Mouse (Mus musculus): ENCODE measurements around the gene Clec11a.
A peak's percentile ranks its signal among the peaks of the same experiment; 100 is the strongest.
"Not testable (repeated sequence)": the region's sequence is repeated elsewhere in the genome, so short reads cannot be mapped to it uniquely, and the experiment has no call there.

Clec11a gene

DNA sequence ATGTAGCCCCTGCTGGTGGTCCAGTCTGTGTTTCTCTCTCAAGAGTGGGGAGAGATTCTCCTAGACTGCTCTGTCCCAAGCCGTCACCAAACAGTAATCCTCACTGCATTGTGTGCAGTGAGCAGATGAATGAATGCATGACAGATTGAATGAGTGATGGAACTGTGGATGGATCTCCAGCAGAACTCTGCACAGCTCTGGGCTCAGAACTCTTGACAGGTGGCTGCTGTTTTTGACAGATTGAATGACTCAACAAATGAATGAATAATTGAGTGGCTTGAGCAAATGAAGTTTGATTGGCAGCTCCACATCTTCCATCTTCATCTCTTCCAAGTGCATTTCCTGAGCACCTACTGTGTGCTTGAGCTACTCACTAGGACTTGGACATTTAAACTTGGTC lies 15.6 kb upstream of the Clec11a start:
- DNase-seq, result no peak

DNA sequence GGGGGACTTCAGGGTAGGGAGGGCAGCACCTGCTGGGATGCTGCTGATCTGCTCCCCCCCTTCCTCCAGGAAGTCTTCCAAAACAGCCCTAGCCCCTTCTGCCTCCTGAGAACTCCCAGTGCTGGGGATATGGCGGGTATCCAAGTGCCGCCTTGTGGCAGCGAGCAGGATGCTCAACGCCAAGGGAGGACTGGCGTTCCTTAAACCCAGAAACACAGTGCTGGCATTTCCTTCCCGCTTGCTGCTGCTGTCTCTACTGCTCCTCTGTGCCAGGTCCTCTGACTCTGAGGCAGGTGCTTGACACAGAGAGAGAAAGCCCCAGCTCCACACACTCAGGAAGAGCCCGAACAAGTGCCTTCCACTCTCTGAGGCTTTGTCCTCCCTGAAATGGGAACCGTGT lies 14.2 kb upstream of the Clec11a start:
- no peak for DNase-seq

DNA sequence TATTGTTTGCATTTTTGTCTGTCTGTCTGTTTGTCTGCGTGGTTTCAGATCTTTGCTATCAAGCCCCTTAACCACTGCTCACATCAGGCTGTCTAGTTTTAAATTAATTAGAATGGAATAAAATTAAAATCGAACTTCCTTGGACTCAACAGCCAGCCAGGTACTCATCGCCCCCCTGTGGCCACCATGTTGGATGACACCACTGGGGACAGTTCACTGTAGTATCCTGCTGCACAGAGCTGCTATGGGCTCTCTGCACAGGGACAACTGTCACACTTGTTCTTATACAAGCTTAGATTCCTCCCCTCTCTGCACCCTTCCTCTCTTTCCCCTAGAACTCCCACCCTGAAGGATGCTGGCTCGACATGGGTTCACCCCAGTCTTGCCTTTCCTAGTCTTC lies 11.2 kb upstream of the Clec11a start:
- peak in 1 of 2 experiments; percentile 46 for DNase-seq

DNA sequence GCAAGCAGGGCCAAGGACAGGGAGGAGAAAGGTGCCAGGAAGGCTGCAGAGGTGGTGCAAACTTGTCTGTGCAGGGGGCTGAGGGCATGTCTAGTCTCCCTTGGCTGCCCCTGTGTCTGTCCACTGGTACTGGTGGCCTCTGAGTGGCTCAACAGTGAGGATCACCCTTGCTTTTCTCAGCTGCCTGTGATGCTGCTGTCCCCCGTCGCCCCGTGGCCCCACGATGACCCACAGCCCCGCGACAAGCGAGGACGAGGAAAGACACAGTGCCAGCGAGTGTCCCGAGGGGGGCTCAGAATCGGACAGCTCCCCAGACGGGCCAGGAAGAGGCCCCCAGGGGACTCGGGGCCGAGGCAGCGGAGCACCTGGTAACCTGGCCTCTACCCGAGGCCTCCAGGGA lies 5.8 kb upstream of the Clec11a start:
- no peak for DNase-seq

DNA sequence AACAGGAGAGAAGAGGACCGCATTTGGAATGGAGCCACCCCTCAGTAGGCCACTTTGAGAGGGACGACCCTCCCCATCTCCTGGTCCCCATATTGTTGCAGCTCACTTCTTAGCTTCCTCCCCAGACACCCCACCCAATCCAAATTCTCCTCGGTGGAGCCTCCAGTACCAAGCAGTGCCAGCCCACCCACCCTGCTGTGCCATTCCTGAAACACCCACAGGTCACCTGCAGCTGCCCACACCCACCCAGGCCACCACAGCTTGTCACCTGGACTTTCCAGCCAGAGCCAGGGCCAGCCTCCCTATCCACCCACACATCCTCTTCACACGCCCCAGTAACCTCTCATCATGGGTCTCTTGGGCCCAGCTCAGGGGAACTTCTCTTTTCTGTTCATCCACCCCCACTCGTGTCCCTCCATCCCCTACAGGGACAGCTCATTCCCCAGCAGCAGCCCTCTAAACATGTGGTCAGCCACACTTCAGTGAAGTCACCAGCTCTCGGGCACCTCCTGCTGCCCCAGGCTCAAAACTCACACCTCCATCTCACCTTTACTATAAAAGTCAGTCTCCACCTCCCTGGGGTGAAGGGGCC lies 5.1 kb upstream of the Clec11a start:
- DNase-seq, result peak; percentile 5 to 50

DNA sequence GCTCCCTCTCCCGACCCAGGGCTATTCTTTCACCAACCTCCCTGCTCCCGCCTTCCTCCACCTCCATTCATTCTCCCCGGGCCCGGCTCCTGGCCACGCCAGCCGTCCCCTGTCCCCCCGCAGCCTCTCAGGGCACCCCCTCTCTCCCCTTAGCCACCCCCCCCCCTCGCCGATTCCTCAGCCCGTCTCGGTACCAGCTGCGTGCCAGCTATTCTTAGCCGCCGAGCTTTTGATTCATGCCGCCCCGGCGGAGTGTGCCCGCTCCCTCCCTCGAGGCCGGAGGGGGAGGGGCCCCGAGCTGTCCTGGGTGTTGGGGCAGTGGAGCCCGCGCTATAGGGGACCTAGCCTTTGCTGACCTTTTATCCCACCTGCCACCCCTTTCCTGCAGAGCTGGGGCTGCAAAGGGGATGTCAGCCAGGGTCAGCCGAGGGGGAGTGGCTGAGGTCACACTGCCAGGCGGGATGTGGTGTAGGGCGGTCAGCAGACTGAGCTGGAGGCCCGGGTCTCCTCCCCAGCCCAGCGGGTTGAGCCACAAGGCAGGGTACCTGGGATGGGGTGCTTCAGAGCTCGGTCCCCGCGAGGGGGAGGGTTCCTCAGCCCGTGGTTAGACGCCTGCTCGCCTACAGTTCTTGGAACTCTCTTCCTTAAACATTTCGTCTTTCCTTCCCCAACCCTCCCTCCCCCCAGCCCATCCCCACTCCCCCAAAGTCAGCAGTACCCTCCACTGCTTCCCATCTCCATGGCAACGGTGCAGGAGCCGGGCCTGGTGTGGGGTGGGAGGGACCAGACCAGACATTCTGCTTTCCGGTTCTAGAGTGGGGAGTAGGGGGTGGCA lies 4.4 kb upstream of the Clec11a start:
- DNase-seq, result peak; percentile 13 to 58

DNA sequence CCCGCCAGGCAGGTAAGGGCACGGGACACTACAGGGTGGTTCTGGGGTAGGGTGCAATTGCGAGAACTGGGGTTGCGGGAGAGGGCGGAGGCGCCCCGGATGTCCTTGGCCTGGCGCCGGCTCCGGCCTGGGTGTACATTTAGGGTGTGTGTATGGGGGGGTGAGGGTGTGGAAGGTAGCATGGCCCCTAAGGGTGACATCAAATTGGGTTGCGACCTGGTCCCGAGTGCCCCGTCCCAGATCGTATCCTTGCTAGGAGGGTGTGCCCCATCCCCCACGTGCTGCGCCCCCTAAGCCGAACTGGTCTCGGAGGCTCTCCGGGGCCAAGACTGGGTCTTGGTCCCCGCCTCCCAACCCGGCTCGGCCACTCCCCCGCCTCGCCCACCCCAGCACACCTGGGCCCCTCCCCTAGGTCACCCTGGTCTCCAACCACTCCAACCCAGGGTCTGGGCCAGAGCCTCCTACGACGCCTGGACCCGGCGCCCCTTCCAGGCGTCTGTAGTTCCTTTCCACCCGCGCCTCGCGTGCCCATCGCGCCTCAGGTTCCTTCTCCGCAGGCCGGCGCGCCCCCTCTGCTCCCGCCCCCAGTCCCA lies 3.7 kb upstream of the Clec11a start:
- peak in 1 of 2 experiments; percentile 2 for DNase-seq

DNA sequence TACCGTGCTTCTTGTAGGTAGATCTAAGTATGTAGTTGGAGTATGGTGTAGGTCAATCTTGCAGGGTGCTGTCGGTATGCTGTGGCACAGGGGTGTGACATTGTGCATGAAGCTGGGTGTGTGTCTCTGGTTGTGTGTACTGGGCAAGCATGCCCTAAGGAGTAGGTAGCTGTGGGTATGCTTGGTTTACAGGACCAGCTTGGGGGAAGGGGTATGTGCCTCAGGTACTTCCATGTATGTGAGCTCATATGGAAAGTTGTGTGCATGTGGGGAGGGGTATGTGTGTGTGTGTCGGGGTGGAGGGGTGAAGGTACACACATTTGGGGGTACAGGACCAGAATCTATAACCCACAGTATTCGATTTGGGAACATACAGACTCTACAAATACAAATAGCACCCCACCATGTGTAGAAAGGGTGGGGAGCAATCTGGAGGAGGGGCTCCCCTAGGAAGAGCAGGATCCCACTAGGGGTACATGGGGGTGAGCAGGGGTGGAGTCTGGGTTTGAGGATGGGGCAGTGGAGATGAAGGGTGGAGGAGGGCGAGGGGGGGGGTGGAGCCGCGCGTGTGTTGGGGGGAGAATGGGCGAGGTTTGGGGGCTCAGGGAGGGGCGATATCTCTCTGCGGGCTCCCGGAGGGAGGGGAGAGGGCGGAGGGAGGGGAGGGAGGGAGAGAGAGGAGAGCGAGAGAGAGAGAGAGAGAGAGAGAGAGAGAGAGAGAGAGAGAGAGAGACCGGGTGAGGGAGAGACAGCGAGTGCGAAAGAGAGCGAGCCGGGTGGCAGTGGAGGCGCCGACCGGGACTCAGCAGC lies 3.0 kb upstream of the Clec11a start, which contains the start of gene Shank1:
Gene Shank1 (plus strand): TSS at position 779 of the 810 bp plus-strand sequence.
- DNase-seq, result no peak

DNA sequence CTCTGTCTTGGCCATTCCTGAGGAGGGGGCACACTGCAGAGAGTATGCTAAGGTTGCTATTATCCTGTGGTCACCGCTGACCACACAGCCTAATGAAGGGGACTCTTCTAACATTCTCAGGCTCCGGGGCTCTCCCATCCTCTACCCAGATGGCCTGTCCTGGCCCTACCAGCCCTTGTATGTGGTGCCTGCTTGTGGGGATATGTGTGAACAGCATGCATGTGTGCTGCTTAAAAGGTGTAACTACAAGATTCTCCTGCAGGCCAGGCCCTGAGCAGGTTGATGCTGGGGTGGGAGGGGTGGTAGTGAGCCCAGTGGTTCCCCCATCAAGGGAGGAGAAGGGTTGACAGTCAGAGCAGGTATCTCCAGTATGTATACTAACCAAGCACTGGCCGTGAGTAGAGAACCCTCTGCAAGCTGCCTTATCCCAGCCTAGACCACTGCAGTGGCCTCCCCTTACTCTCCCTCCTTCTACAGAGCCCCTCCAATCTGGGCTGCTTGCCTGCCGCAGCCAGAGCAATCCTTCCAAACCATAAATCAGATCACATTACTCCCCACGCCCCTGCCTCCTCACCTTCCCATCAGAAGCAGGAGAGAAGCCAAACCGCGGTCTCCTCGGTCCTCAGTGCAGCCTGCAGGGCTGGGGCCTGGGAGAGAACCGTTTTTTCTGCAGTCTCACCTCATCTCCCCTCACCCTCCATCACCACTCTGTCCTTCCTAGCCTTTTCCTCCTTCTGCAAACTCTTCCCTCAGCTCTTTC lies 739 bp upstream of the Clec11a start:
- DNase-seq, result no peak

DNA sequence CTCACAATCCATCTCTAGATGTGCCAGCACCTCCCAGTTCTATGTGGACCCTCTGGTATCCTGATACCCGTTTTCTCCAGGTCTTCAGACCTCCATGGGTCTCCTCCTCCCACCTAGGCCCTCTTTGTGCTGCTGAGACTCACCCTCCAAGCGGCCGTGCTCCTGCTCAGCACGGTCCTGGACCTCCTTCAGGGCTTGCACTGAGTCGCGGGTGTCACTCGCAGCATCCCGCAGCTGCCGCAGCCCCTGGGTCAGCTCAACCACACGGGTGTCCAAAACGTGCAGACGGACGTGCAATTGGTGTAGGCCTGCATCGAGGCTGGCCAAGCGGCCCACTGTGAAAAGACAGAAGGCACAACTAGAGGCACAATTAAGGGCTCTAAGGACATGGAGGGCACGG lies 1.0 kb downstream of the Clec11a start:
- DNase-seq, result no peak

DNA sequence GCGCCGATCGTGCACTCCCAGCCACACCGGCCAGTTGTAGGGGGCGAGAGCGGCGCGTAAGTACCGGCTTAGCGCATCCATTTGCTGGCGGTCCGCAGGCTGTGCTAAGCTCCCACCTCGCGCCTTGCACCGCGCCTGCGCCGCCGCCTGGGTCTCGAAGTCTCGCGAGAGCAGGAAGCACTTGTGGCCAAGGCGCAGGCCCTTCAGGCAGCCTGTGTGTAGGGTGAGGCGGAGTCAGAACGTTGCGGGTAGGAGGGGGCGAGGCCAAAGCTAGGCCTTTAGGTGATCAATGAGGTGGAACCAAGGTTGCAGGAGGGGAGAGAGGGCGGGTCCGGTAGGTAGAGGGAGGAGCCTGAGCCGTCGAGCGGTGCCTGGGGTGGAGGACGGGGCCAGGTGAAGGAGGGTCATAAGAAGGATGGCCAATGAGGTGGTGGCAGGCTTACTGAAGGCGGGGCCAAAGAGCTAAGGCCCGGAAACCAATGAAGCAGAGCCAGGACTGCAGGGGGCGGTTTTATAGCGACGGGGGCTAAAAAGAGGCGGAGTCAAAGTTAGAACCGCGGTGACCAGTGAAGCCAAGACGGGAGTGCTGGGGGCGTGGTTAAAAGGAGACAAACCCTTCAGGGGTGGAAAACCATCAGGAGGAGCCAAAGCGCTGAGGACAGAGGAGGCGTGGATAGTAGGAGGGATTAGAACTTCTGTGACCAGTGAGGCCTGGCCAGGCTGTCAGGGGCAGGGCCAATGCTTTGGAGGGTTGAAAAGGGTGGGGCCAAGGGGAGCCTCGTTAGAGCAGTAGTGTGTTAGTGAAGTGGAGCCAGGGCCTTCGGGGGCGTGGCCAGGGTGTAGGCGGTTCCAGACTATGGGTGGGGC lies 1.7 kb downstream of the Clec11a start:
- peak; percentile 97 to 99 for DNase-seq

DNA sequence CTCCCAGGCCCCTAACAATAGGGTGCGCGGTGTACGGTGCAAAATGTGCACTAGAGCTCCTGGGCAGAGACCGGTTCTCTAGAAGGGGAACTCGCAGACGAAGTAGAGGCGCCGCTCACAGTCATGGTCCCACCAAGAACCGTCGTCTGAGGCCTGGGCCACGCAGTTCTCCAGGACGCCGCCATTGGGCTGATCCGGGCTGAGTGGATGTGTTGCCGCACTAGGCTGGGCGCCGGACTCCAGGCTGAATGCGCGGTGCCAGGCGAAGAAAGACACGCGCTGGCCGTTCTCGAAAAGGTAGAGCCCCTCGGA lies 2.3 kb downstream of the Clec11a start:
- DNase-seq, result no peak

DNA sequence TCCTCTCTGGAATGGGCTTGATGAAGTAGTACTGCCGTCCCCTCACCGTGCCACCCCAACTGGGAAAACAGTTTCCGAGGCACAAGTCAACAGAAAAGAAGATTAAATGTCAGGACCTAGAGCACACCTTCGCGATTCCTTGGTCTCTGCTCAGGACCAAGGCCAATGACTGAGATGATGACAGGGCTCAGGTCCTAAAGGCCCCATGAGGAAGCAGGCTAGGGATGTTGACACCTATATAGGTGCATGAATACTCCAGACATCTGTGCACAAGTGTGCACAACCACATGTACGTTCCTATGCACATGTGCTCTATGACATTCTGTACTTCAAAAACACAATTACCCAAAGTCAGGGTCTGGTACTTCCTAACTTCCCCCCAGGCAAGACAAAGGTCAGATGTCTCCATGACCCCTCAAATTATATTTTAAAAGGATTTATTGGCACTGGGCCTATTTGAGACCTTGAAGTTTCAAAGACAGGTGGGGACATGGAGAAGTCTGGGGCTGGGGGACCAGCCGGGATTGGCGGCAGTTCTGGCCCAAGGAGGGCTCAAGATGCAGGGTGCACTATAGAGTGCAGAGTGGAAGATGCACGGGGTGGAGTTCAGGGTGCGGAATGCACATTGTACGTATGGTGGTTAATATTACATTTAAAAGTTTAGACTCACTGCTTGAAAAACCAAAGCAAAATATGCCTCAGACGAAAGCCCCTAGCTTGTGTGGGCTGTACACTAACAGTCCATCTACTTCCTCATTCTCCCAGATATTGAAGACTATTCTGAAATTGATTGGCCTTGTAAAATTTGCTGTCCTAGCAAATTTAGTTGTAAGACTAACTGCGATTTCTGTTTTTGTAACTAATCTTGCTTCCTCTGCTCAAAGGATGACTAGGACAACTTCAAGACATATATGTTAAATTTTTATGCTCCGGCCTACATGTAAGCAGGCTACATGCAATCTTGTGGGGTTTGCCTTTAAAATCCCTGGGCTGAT lies 3.1 kb downstream of the Clec11a start:
- DNase-seq, result no peak

DNA sequence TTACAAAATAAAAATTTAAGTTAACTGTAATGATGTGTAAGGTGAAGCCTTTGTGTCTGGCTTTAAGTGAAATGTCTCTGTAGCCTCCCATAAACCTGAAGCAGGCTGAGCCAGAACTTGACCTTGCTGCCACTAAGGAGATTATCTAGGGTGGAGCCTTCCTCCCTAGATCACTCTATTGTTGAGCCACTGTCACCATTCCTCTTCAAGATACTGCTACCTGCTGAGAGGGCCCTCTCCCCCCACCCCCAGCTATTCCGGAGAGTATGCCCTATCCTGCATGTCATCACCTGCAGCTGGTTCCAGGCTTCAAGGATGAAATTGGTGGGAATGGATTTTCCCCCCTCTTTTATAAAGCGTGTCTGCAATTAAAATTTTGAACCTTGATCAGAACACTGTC lies 9.2 kb downstream of the Clec11a start:
- not testable (repeated sequence) for DNase-seq

DNA sequence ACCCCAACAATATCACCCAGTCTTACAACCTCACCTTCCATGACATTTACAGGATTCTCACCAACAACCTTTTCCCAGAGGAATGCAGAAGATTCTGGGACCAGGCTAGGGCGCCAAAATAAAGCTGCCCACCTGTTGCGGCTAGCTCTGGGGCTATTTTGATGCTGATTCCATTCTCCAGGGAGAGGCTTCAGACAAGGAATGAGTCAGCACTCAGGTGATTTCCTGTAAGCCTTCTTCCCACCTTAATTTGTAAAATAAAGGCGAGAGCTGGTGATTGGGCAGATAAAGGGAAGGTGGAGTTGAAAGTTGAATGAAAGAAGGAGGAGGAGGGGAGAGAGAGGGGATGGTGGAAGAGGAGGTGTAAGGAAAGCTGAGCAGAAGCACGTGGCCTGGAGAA lies 15.3 kb downstream of the Clec11a start:
- DNase-seq, result no peak

DNA sequence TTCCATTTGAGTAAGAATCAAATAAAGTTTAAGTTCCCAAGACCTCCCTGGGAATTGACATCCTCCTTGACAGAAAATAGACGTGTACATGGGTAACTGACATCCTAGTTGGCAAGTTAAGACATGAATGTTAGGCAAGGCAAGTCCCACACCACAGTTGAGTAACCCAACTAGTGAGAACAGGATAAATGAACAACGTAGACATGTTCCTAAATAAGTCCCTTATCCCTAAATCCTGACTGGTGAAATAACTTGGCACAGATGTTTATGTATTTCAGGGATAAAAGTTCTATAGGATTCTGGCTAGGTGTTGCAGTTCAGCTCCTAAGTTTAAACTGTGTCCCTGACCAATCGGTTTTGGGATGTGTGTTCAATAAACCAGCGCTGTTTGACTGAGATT lies 15.7 kb downstream of the Clec11a start:
- DNase-seq, result no peak

DNA sequence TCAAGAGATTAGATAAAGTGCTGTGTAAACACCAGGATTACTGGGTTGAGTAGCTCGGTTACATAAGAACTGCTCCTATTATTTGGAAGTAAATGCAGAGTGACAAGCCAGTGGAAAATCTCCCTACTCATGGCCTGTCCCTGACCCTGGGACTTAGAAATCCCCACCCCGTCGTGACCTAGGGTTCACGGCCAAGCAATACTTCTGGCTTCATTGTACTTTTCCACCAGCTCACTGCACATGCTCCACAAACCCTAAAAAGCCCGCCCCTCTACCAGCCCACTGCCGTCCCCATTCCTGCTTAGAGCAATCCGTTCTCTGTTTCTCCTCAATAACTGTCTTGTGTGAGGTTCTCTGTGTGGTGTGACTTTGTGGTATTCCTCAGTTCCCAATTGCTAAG lies 18.9 kb downstream of the Clec11a start:
- DNase-seq, result peak in 1 of 2 experiments; percentile 48

DNA sequence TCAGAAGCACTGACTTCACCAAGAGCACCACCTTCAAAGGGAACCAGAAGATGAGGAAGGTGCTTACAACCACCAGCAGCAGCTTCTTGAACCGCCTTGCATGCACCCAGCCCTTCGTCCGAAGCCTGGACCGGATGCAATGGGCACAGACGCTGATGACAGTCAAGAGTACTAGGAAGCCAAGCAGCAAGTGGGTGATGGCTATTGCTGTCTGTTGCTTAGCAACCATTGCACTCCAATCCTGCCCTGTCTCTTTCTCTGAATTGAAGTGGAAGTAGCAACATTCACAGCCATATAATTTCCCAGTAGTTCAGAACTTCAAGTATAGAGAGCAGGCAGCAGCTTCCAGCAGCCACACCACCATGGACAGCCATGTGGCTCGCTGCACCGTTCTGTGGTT lies 25.1 kb downstream of the Clec11a start:
- no peak for DNase-seq

DNA sequence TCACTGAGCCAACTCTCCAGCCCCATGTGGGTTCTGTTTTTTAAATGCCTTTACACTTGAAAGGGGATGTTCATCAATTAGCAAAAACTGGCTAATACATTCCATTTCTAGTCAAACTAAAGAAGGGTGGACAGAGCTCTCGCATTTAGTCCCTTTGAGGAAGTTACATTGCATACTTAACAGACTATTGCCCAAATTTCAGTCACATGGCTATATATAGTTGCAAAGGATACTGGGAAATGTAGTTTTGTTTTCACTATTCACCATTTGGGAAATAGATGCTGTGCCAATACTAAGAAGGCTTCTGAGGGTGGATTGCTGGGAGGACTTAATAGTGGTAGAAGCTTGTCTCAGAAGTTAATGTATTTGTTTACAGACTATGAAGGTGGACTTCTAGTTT lies 25.7 kb downstream of the Clec11a start:
- no peak for DNase-seq

DNA sequence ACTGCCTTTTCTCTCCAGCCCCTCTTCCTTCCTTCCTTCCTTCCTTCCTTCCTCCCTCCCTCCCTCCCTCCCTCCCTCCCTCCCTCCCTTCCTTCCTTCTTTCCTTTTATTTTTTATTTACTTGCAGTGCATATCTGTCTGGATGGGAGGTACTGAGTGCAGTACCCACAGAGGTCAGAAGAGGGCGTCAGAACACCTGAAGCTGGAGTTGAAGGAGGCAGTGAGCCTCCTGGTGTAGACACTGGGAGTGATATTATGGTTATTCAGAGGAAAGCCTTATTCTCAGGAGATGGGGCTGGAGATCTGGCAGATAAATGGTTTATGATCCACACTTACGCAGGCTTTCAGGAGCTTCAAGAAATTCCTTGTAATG lies 29.5 kb downstream of the Clec11a start:
- DNase-seq, result peak in 1 of 2 experiments; percentile 32

All from kidney, postnatal 25 days (tissue).